Mouse (Mus musculus): ENCODE measurements around the gene Il9r.

The Il9r gene

GRCm38 (mm10) chr11:32200075-32200601, at the start of gene Il9r:
Il9r (minus strand) TSS chr11:32200279.
- DNase-seq (ENCODE audit: low spot score): no peak

DNA sequence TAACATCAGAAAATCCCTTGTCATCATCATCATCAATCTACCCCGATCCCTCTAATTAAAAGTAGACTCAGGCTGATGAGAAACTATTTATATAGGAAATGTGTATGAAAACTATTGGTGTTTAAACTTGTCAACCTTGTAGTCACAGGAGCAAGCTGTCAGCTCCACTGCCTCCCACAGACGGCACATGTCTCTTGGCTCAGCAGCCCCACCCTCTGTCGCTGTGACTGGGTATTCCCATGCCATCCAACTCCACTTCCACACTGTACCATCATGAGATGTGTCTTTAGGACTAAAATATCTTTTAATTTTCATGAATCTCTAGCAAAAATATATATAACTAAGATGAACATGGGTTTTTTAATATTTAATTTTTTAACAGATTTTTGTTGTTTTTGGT, 48.3 kb upstream of the Il9r start:
- no peak for DNase-seq (ENCODE audit: low spot score)

DNA sequence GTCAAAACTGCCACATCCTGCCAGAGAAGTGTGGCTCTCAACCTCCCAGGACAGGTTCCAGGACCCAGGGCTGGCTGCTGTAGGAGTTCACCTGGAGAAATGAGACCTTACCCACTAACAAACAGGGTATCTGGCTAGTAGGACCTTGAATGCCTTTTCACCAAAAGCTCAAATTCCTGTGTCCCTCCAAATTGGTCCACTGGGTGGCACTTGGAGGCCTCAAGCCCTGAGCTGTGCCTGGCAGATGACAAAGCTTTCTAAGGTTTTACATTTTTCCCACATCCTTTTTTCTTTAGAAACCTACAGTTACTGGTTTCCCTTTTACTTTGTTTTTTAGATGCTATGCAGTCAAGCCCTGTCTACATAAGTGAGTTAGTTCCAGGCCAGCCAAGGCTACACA, 47.0 kb upstream of the Il9r start:
- DNase-seq (ENCODE audit: low spot score): no peak

DNA sequence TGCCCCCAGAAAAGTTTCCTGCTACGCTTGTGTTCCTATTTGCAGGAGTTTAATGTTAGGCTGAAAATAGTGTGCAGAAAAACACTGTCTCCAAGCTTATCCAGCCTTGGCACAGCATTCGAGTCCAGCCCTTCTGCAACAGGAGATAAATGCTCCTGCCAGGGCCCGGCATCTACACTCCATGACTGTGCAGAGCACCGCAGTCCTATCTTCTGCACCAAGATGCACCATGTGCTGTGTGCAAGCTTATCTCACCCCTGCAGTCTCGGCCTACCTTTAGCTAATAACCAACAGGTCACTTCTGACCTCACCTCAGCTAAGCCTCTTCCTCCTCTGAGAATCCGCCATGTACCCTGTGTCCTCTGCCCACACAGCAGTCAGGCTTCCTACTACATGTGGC, 45.5 kb upstream of the Il9r start:
- DNase-seq (ENCODE audit: low spot score): no peak

GRCm38 (mm10) chr11:32244617-32245016, 44.5 kb upstream of the Il9r start:
- no peak for DNase-seq (ENCODE audit: low spot score)

GRCm38 (mm10) chr11:32244064-32244463, 44.0 kb upstream of the Il9r start:
- DNase-seq (ENCODE audit: low spot score): no peak

DNA sequence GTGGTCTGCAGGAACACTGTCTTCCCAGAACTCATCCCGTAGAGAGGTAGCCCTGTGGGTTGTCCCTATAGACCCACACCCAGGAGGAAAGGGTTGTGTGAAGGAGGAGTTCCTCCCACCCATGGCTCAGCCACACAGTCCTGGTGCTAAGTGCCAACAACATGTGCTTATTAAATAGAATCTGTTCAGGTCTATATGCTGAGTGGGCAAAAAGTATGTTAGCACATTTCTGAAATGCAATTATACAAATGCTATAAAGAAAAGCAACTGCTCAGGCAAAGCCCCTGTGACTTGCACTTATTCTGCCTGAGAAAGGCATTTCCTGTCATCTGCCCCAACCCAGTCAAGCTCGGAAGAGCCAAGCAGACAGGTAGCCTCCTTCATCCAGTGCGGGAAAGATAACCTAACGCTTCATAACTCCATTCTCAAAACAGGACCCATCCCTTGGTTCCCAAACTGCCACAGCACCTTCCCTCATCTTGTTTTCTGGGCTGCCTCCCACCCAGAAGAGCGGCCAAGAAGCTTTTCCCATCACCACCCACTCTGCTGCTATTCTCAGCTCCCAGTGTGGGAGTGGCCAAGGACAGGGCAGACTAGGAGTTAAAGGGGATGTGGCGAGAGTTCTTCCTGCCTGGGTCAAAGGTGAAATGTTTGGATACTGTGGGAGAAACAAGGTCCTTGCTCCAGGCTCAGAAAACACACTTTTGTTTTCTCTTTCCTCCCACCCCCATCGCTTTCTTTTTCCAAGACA, 43.3 kb upstream of the Il9r start:
- peak; percentile 30 for DNase-seq (ENCODE audit: low spot score)

- DNase-seq (ENCODE audit: low spot score): no peak
Measured at GRCm38 (mm10) chr11:32242209-32242608, 42.1 kb upstream of the Il9r start.

DNA sequence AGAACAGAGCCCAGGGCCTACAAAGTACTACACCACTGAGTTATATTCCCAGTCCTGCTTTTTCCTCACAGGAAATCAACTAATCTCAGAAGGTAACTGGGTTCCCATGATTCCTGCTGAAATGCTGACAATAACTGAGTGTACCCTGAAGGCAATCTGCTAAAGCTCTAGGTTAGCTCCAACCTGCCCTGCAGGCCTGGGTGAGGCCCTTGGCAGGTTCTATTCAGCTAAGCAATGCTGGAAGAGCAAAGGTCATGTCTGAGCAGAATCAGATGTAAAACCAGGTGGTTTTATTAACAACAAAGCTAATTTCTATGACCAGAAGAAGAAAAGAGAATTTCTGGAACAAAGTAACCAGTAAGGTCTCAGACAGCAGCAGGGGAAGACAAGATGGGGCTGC, 41.3 kb upstream of the Il9r start:
- no peak for DNase-seq (ENCODE audit: low spot score)

DNA sequence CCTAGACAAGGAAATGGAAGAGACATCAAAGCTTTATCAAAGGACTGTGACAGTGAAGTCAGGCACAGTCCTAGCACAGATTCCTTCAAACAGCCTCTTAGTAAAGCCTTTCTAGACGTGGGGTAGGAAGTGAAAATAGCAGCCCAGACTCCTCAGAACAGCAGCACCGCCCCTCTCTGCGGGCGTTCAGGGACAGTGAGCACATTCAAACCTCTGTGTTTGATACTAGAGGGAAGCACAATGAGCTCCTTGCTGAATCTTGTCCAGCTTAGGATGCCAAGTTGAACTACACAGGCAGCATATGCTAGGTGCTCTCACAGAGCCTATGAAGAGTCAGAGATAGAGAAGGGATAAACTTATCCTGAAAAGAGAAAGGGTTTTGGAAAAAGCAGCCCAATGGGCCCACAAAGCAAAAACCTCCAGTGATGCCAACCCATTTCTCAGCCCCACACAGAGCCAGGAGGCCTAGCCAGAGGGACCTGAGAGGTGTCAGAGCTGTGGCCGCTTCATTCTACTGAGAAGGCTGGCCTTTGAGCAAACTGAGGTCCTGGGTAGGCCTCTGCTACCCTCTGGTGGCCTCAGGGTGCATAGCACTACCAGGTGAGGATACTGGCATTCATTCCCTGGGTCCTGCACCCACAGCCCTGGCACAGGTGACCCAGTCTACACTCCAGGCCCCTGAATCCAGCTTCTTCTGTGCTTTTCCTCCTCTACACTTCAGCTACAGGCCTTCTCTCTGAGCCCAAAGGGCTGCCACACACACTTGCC, 38.2 kb upstream of the Il9r start:
- DNase-seq (ENCODE audit: low spot score): no peak

- no peak for DNase-seq (ENCODE audit: low spot score)
Measured at GRCm38 (mm10) chr11:32237411-32237795, 37.3 kb upstream of the Il9r start.

DNA sequence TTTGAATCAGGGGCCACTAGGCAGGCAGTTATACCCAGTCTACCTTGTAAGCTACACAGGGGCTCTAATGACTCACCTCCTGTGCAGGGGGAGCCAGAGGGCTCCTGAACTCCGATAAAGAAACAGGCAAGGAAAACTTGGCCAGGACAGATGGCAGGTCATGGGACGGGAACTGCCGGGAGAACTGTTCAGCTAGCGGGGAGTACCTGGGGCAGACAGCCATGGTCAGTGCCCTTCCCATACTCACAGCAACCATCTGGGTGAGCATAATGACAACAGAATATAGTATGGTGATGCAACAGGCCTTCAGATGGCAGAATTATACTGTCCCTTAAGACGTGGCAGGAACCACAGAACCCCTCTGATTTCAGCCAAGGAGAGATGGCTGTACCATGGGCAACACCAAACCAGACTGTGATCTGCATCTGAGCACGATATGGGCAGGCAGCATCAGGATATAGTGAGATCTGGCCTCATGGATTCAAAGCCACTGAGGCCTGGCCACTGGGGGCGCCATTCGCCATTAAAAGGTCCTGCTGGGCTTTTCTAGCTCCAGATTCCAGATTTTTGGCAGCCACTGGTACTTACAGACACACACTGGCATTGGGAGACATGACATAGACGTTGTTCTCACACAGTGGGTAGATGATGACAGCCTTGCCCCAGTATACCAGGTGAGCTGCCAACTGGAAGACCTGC, 36.8 kb upstream of the Il9r start:
- no peak for DNase-seq (ENCODE audit: low spot score)

DNA sequence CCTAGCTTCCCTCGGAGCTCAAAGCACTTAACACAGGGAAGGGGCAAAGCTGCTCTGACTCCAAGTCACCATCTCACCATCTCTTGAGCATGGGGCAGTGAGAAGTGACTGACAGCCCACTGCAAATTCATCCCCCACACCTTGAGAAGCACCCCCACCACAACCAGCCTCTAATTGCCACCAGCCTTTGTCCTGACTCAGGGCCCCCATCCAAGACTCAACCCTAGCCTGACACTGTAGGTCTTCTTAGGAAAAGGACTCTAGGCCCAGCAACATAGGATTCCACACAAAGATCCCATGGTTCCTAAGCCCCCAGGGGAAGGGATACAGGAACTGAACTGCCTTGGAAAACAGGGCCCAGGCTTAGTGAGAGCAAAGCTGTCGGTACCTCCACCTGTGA, 36.1 kb upstream of the Il9r start:
- no peak for DNase-seq (ENCODE audit: low spot score)

DNA sequence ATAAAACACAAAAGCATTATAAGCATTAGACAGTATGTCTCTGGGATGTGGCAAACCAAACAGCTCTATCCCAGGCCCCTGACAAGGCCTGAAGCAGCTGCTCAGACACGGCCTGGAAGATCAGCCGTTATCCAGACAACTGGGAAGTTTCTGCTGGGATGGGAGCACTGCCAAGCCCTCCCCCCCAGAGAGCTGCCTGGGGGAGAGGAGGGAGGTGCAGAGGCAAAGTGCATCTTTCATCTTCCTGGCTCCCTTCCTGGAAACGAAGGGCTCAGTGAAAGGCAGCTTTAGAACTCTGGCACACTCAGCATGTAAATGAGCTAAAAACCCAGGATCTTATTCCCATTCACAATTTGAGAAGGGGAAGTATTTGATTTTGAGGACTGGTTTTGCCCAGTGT, 35.6 kb upstream of the Il9r start:
- DNase-seq (ENCODE audit: low spot score): peak; percentile 75

DNA sequence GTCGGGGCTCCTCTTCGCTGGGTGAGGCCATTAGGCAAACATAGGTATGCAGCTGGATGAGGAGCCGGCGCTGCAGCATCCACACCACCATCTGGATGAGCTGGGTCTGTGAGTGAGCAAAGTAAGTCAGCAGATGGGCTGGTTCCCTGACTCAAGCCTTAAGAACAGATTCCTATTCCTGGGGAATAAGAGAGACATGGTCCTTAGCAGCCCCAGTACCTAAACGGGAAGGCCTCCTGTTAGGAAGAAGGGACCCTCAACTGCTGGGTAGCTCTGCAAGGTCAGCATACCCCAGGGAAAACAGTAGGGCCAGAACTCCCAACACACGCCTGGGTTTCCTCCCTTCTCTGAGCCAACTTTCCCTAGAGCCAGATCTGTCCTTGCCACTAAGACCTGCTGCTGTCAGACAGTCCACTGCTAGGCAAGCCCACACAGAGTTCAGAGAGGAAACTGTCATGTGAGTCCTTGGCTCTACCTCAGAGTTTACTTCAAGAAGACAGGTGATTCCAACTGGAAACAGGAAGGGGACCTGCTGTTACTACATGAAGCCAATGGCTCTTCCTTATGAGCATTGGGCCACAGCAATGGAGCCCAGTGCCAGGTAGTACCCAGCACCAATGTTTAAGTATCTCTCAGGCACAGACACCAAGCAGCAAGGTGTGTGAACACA, 34.9 kb upstream of the Il9r start:
- no peak for DNase-seq (ENCODE audit: low spot score)

DNA sequence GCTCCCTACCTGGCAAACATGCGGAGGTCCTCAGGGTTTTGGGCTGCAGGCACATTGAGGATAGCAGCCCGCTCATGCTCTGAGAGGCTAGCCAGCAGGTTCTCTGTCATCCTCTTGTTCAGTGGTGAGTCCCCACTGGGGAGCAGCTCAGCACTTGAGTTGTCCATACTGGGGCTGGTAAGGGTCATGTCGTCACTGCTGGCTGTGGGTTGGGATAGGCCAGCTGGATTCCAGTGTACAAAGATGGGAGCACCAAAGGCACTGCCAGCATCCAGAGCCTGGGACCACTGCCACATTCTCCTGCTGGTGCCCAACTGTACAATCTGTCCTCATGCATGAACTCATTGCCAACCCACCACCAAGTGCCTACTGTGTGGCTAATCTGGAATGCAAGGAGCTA, 33.8 kb upstream of the Il9r start:
- no peak for DNase-seq (ENCODE audit: low spot score)

DNA sequence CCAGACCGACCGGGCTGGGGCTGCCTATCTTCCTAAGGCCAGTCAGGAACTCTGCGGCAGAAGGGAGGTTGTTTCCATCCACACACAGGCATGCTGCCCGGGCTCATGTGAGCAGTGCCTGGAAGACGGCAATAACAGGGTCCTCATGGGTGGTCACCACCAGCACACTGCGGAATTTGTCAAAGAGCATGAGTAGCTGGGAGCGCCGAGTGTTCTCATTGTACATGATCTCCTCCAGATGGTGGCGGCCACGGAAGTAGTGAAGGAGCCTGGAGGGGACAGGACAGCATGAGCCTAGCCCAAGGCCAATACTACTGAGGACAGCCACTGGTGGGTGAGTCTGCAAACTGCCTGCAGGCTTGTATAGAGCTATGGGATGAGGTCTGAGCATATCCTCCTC, 32.8 kb upstream of the Il9r start:
- DNase-seq (ENCODE audit: low spot score): no peak

- no peak for DNase-seq (ENCODE audit: low spot score)
Measured at GRCm38 (mm10) chr11:32231125-32231524, 31.0 kb upstream of the Il9r start.

DNA sequence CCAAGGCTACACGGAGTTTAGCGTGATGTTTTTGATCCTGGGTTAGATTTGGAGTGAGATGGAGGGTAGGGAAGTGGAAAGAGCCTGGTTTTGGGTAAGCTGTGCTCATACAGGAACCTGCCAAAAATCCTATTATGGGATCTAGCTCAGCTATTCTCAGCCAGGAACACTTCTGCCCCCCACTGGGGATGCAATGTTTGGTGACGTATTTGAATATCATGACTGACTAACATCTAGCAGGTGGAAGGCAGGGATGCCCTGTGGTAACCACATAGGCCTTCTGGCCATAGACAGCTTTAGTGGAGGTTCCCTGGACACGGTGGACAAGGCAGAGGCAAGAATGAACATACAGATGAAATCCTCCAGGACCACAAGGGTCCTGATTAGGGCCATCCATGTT, 30.1 kb upstream of the Il9r start:
- no peak for DNase-seq (ENCODE audit: low spot score)

DNA sequence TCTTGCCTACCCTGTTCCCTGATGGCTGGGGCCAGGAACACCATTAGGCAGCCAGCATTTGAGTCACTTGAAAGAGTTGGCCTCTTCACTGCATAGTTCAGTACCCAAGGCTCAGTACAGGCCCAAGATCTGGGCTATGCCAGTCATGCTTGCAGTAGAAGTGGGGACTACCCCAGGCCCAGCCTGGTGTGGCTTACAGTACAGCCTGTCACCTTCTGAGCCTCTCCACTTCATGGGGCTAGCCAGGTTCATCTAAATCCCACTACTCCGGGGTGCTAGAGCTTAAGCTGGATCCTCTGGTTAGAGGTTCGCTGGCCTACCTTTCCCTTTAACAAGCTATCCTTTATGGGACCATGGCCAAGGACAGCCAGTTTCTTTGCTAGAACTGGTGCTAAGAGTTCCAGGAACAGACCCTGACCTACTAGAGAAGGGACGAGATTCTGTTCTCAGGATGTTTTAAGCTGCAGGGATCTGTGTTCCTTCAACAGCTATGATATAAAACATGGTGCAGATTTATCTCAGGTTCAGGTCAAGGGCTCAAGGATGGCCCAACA, 28.3 kb upstream of the Il9r start:
- no peak for DNase-seq (ENCODE audit: low spot score)

GRCm38 (mm10) chr11:32227555-32227954, 27.5 kb upstream of the Il9r start:
- no peak for DNase-seq (ENCODE audit: low spot score)

DNA sequence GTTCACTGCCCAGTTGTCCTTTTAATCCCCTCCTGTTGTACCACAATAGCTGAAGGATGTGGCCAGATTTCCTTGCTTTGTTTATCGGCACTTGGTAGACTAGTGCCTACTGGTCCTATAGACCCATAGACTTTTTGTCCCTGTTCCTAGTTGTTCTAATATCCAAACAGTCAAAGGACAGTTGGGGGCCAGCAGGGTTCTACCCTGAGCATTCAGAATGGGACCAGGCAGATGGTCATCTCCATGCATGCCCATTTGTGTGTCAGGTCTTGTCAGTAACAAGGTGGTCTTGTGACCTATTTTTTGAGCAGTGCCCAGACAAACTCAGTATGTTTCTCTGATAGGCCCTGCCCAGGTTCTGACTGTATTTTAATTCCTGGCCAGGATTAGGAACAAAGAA, 27.0 kb upstream of the Il9r start:
- no peak for DNase-seq (ENCODE audit: low spot score)

Data from ovary, adult 18-20 months (tissue).